Mouse (Mus musculus) intestine, embryonic 14.5 days (tissue): ENCODE data around the gene Fbn1. TPM values are rescaled to one million over a fixed set of nuclear protein-coding genes. Genes with fewer than 3 reads are reported as not detected.

ENCODE experiments used
- ATAC-seq: fragments of 200-750 bp; cut with Nextera tagmentation; replicated peaks from 2 replicates; pipeline ENCODE4 v1.8.0; 2017; ENCODE audit warnings: low read depth, moderate number of reproducible peaks, moderate TSS enrichment, moderate library complexity; ENCODE audit not compliant: low FRiP score, low TSS enrichment
- DNase-seq: peaks from one replicate; pipeline ENCODE4 v3.0.0-alpha.2; 2018; ENCODE audit warnings: low spot score
- H3K27ac ChIP-seq: fragments of 300-500 bp; sonication (generic); 2 replicates; pipeline ENCODE4 v1.5.1; 2014; ENCODE audit warnings: low read depth, mild to moderate bottlenecking, control low read depth
- H3K27me3 ChIP-seq: fragments of 300-500 bp; sonication (generic); replicated peaks from 2 replicates; pipeline ENCODE4 v1.6.1; 2014; ENCODE audit warnings: low read length, control low read depth; ENCODE audit not compliant: control insufficient read depth, insufficient read depth
- H3K36me3 ChIP-seq: fragments of 300-500 bp; sonication (generic); 2 replicates; pipeline ENCODE4 v1.6.1; 2014; ENCODE audit warnings: low read length, control low read depth; ENCODE audit not compliant: control insufficient read depth, insufficient read depth
- H3K4me1 ChIP-seq: fragments of 300-500 bp; sonication (generic); replicated peaks from 2 replicates; pipeline ENCODE4 v1.6.1; 2014; ENCODE audit warnings: low read length, control low read depth, mixed read lengths; ENCODE audit not compliant: control insufficient read depth, insufficient read depth
- H3K4me2 ChIP-seq: fragments of 300-500 bp; sonication (generic); 2 replicates; pipeline ENCODE4 v1.6.1; 2014; ENCODE audit warnings: low read length
- H3K4me3 ChIP-seq: fragments of 300-500 bp; sonication (generic); 2 replicates; pipeline ENCODE4 v1.5.1; 2014; ENCODE audit warnings: low read depth, low read length, control low read depth, mixed read lengths
- H3K9ac ChIP-seq: fragments of 300-500 bp; sonication (generic); 2 replicates; pipeline ENCODE4 v1.6.1; 2014; ENCODE audit warnings: mild to moderate bottlenecking, low read length
- H3K9me3 ChIP-seq: fragments of 300-500 bp; sonication (generic); 2 replicates; pipeline ENCODE4 v1.6.1; 2016; ENCODE audit warnings: low read length, control low read depth; ENCODE audit not compliant: control insufficient read depth
- WGBS: fragments of 180-500 bp; shearing (Covaris S2); extraction: QIAGEN DNeasy Blood & Tissue Kit; methylation state at CpG from one replicate; pipeline ENCODE4 v1.1.7; 2014; 5-methylcytosine and 5-hydroxymethylcytosine counted together
- polyA plus RNA-seq: library from polyadenylated mRNA; unstranded; fragments of >200 nt; fragmentation: Nextera tagmentation; extraction: Ambion mirVana; gene quantifications from 2 replicates; pipeline ENCODE4 v1.2.1, GENCODE M21; 2014

The Fbn1 gene
- polyA plus RNA-seq, 1 experiment from 2014 or later = 45.1 TPM

- Histone ChIP-seq H3K27ac (no peak overlapping the region), H3K4me1 (no peaks in the 10 kb centered on the region), H3K36me3 (no peaks in the 10 kb centered on the region), H3K9ac (no peak overlapping the region), H3K4me2 (no peak overlapping the region), H3K9me3 (no peaks in the 10 kb centered on the region), H3K4me3 (no peak overlapping the region), H3K27me3 (no peaks in the 10 kb centered on the region)
- no peak for ATAC-seq
- whole genome bisulfite sequencing = 76% methylated on average over 5 of the region's 5 CpGs
- no peak for DNase-seq
These were observed 18.8 kb upstream of the Fbn1 start for GRCm38 (mm10) chr2:125526566-125526965.

- 80% methylated on average over 2 of the region's 2 CpGs for WGBS
- DNase-seq = no peak
- Histone ChIP-seq H3K27ac (no peak overlapping the region), H3K36me3 (no peaks in the 10 kb centered on the region), H3K4me1 (no peaks in the 10 kb centered on the region), H3K27me3 (no peaks in the 10 kb centered on the region), H3K4me3 (no peak overlapping the region), H3K9ac (no peak overlapping the region), H3K9me3 (no peaks in the 10 kb centered on the region), H3K4me2 (no peak overlapping the region)
- ATAC-seq = no peak
These were observed 17.7 kb upstream of the Fbn1 start for GRCm38 (mm10) chr2:125525484-125525883.

- Histone ChIP-seq H3K4me3 (no peak overlapping the region), H3K36me3 (no peaks in the 10 kb centered on the region), H3K4me2 (no peak overlapping the region), H3K27ac (no peak overlapping the region; the same call in 1 of the 2 replicates), H3K27me3 (no peaks in the 10 kb centered on the region), H3K4me1 (no peaks in the 10 kb centered on the region; the same call in 1 of the 2 replicates), H3K9ac (no peak overlapping the region), H3K9me3 (no peaks in the 10 kb centered on the region)
- ATAC-seq (no peak), DNase-seq (no peak)
- 11% methylated on average over 4 of the region's 4 CpGs for WGBS
These were observed 8.8 kb upstream of the Fbn1 start for GRCm38 (mm10) chr2:125516594-125516993.

- Histone ChIP-seq H3K4me2 (no peak overlapping the region), H3K4me1 (no peaks in the 10 kb centered on the region; the same call in 1 of the 2 replicates), H3K36me3 (no peaks in the 10 kb centered on the region), H3K9me3 (no peaks in the 10 kb centered on the region), H3K9ac (no peak overlapping the region), H3K27ac (no peak overlapping the region), H3K4me3 (no peak overlapping the region), H3K27me3 (no peaks in the 10 kb centered on the region)
- no peak for DNase-seq
- 66% methylated on average over 12 of the region's 12 CpGs for WGBS
- ATAC-seq = no peak
These were observed 7.7 kb upstream of the Fbn1 start for GRCm38 (mm10) chr2:125515291-125516057.

GRCm38 (mm10) chr2:125514391-125514790 is 6.6 kb upstream of the Fbn1 start:
- DNase-seq (no peak), ATAC-seq (no peak)
- Histone ChIP-seq H3K27ac (no peak overlapping the region), H3K27me3 (no peaks in the 10 kb centered on the region), H3K4me3 (no peak overlapping the region), H3K4me1 (no peaks in the 10 kb centered on the region; the same call in 1 of the 2 replicates), H3K4me2 (no peak overlapping the region), H3K36me3 (no peaks in the 10 kb centered on the region), H3K9ac (no peak overlapping the region), H3K9me3 (no peaks in the 10 kb centered on the region)
- 44% methylated on average over 3 of the region's 3 CpGs for WGBS

DNA sequence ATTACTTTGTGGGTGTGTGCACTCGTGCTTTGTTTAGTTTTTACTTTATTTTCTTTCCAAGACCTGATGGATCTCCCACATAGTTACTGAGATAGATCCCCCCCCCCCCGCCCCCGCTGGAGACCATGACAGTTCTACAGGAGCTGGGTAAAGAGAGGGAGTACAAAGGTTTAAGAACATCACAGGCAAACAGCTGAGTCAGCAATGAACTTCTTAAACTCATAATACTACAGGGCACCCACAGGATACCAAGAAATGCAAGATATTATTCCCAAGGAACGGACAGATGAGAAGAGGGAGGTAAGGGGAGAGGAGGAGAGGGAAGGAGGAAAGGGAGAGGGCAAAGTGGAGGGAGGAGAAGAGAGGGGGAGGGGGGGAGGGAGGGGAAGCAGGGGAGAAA is 4.8 kb upstream of the Fbn1 start:
- no peak overlapping the region for H3K27ac ChIP-seq
- no peaks in the 10 kb centered on the region for H3K9me3 ChIP-seq
- H3K4me2 ChIP-seq = no peak overlapping the region
- H3K27me3 ChIP-seq = 0 out of 2 replicates have a peak, but pooled peaks cover 3% of the 10 kb centered on the region
- H3K4me1 ChIP-seq = no peaks in the 10 kb centered on the region; the same call in 1 of the 2 replicates
- WGBS = 87% methylated on average over 4 of the region's 4 CpGs
- no peak overlapping the region for H3K9ac ChIP-seq
- H3K4me3 ChIP-seq = no peak overlapping the region
- DNase-seq (no peak), ATAC-seq (no peak)
- no peaks in the 10 kb centered on the region for H3K36me3 ChIP-seq

- Histone ChIP-seq H3K27me3 (0 out of 2 replicates have a peak, but pooled peaks cover 4% of the 10 kb centered on the region), H3K9ac (no peak overlapping the region), H3K4me1 (no peaks in the 10 kb centered on the region; the same call in 1 of the 2 replicates), H3K27ac (no peak overlapping the region), H3K9me3 (no peaks in the 10 kb centered on the region), H3K4me3 (no peak overlapping the region), H3K4me2 (no peak overlapping the region), H3K36me3 (no peaks in the 10 kb centered on the region)
- no peak for ATAC-seq
- 84% methylated on average over 4 of the region's 4 CpGs for WGBS
- no peak for DNase-seq
These were observed 4.1 kb upstream of the Fbn1 start for GRCm38 (mm10) chr2:125511898-125512297.

DNA sequence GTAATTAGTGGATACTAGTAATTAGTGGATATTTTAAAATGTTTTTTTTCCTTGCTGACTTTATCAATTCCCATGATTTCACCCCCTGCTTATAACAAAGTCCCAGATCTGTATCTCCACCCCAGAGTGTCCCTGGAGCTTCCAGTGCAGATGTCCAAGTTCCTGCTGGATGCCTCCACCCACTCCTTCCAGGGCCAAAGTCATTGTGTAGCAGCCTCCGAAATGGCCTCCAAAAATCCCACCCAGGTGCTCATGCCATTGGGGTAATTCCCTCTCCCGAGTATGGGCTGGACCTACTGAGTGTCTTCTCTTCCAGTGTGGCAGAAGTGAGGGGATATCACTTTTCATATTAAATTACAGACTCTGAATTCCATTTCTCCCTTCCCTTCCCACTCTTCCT is 3.0 kb upstream of the Fbn1 start:
- Histone ChIP-seq H3K9ac (no peak overlapping the region), H3K27me3 (0 out of 2 replicates have a peak, but pooled peaks cover 4% of the 10 kb centered on the region), H3K4me2 (no peak overlapping the region), H3K9me3 (no peaks in the 10 kb centered on the region), H3K36me3 (no peaks in the 10 kb centered on the region), H3K4me3 (no peak overlapping the region), H3K4me1 (no peaks in the 10 kb centered on the region; the same call in 1 of the 2 replicates), H3K27ac (no peak overlapping the region)
- DNase-seq (no peak), ATAC-seq (no peak)
- 84% methylated on average over 2 of the region's 2 CpGs for WGBS

DNA sequence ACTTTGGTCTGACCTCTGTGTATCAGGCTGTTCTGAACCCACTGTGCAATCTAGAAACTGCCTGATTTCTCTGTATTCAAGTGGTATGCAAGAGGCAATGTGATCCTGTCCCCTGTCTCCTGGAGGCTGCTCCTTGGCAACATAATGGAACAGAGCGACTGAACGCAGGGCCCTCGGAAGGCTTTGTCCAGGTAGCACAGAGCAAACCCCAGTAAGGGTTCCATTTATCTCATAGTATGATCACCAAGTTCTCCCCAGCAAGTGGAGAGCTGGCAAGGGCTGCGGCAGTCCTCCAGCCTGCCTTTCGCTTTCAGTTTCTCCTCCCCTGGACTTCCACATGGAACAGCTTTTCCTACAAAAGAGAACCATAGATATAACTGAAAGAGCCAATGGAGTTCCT is 588 bp upstream of the Fbn1 start:
- Histone ChIP-seq H3K27me3 (peaks cover 9% of the 10 kb centered on the region; the same call in 1 of the 2 replicates), H3K4me2 (no peak overlapping the region), H3K9ac (no peak overlapping the region), H3K27ac (no peak overlapping the region), H3K4me3 (no peak overlapping the region), H3K36me3 (no peaks in the 10 kb centered on the region), H3K4me1 (no peaks in the 10 kb centered on the region; the same call in 1 of the 2 replicates), H3K9me3 (no peaks in the 10 kb centered on the region)
- ATAC-seq = no peak
- DNase-seq = no peak
- WGBS = 95% methylated on average over 5 of the region's 5 CpGs
